Mouse (Mus musculus) megakaryocyte, embryonic 14.5 days (primary cell): ENCODE data around the gene Mrpl10.

Experiments used
- FLI1 ChIP-seq: IDR thresholded peaks from 2 replicates; pipeline ENCODE4 v1.6.1; 2012; ENCODE audit warnings: low read length, inconsistent platforms, mixed read lengths
- GATA1 ChIP-seq: IDR thresholded peaks from 3 replicates; pipeline ENCODE4 v1.6.1; 2012; ENCODE audit warnings: mixed read lengths, low read length, inconsistent platforms, borderline replicate concordance

- TF ChIP-seq FLI1, result no peak
- TF ChIP-seq GATA1, result no peak
Observed at GRCm38 (mm10) chr11:97063274-97063920, 22.0 kb downstream of the Mrpl10 start.
